Mouse (Mus musculus) megakaryocyte, embryonic 14.5 days (primary cell): ENCODE results near the gene Tbc1d22a.

ENCODE experiments used
- FLI1 ChIP-seq: IDR thresholded peaks from 2 replicates; pipeline ENCODE4 v1.6.1; 2012; ENCODE audit warnings: low read length, inconsistent platforms, mixed read lengths
- GATA1 ChIP-seq: IDR thresholded peaks from 3 replicates; pipeline ENCODE4 v1.6.1; 2012; ENCODE audit warnings: mixed read lengths, low read length, inconsistent platforms, borderline replicate concordance

- TF ChIP-seq GATA1 (no peak), FLI1 (no peak)
Observed at GRCm38 (mm10) chr15:86294426-86294825, 80.2 kb downstream of the Tbc1d22a start.
